Comparison of ENCODE assay signal across 27 mouse cellular contexts in genomic region chrX:151061615-151062299, GRCm38 (mm10). TPM values are rescaled to one million over a fixed set of nuclear protein-coding genes. Genes with fewer than 3 reads are reported as not detected.
"Had no signal": no experiment of that assay in that cellular context is flagged by ENCODE, and none has a peak within 500 bp of the region (broad histone marks: within the 10 kb centered on the region; RNA-seq: fewer than 3 reads in every experiment).

No protein-coding gene starts in this region.

- H3K9me3 ChIP-seq: limb, embryonic 10.5 days; limb, embryonic 13.5 days; liver, embryonic 12.5 days; liver, embryonic 15.5 days; lung, embryonic 15.5 days; megakaryocyte, embryonic 14.5 days; midbrain, embryonic 10.5 days; midbrain, embryonic 13.5 days; neural tube, embryonic 13.5 days had no signal

- H3K4me3 ChIP-seq: layer of hippocampus, adult 2 months; limb, embryonic 10.5 days; limb, embryonic 13.5 days; liver, embryonic 12.5 days; liver, embryonic 15.5 days; lung, embryonic 15.5 days; megakaryocyte, embryonic 14.5 days; midbrain, embryonic 10.5 days; midbrain, embryonic 13.5 days; myocyte; neural tube, embryonic 13.5 days had no signal

- H3K9ac ChIP-seq: limb, embryonic 13.5 days; liver, embryonic 12.5 days; liver, embryonic 15.5 days; lung, embryonic 15.5 days; midbrain, embryonic 13.5 days; neural tube, embryonic 13.5 days had no signal

- ATAC-seq: liver, embryonic 12.5 days; midbrain, embryonic 13.5 days; midbrain, embryonic 16.5 days had no signal

- DNase-seq: kidney, postnatal 25 days; layer of hippocampus, adult 9-11 months; liver; lung, adult 18-20 months; lung, postnatal 10 days; lung, postnatal 4 days; retina, postnatal 1 day; right cerebral cortex, postnatal 25 days; spleen, adult 18-20 months; thymus, adult 2 months; thymus, postnatal 25 days had no signal

- H3K4me1 ChIP-seq: limb, embryonic 10.5 days; limb, embryonic 13.5 days; liver, embryonic 12.5 days; liver, embryonic 15.5 days; lung, embryonic 15.5 days; megakaryocyte, embryonic 14.5 days; midbrain, embryonic 10.5 days; midbrain, embryonic 13.5 days; neural tube, embryonic 13.5 days had no signal

- H3K27ac ChIP-seq: kidney, postnatal 0 days; layer of hippocampus, adult 2 months; limb, embryonic 10.5 days; limb, embryonic 13.5 days; liver, embryonic 12.5 days; liver, embryonic 15.5 days; lung, embryonic 15.5 days; midbrain, embryonic 10.5 days; midbrain, embryonic 13.5 days; neural tube, embryonic 13.5 days; stomach, postnatal 0 days had no signal

- H3K36me3 ChIP-seq: liver, embryonic 12.5 days; liver, embryonic 15.5 days; lung, embryonic 15.5 days had no signal

- H3K27me3 ChIP-seq: liver, embryonic 15.5 days; lung, embryonic 15.5 days; midbrain, embryonic 13.5 days; neural tube, embryonic 13.5 days had no signal

RNA-seq across cellular contexts. Expression of gene Fgd1, which starts 15.8 kb away (rescaled TPM):
- total RNA-seq: monocyte, adult 5-6 weeks; neutrophil, adult 5-6 weeks had no signal
